ENCODE assay signal across 18 mouse cellular contexts in genomic region chr12:110215311-110215710, GRCm38 (mm10).
DNase-seq lines count a peak whose midpoint lies in the region; ATAC-seq and TF ChIP-seq lines count a peak whose summit lies in the region.
"Had no signal": no experiment of that assay in that cellular context is flagged by ENCODE, and none has a peak within 500 bp of the region (broad histone marks: within the 10 kb centered on the region; RNA-seq: fewer than 3 reads in every experiment).

No protein-coding gene starts in this region.

- H3K27ac ChIP-seq in liver, embryonic 16.5 days (ENCODE audit: low read length) = no peak overlapping the region
- H3K27ac ChIP-seq in liver, embryonic 11.5 days (ENCODE audit: low read depth, low read length) = no peak overlapping the region
- no peak overlapping the region for H3K27ac ChIP-seq in kidney, postnatal 0 days
- H3K27ac ChIP-seq in heart, embryonic 10.5 days = no peak overlapping the region
- H3K27ac ChIP-seq: hindbrain, embryonic 14.5 days; neural tube, embryonic 15.5 days had no signal

- TF ChIP-seq CTCF in kidney, postnatal 0 days (IDR thresholded peaks at IDR 0.05; ENCODE audit: low read depth) = no peak

- H3K27me3 ChIP-seq in liver, embryonic 16.5 days (ENCODE audit: control insufficient read depth, insufficient read depth, low read depth, low read length) = no peaks in the 10 kb centered on the region
- no peaks in the 10 kb centered on the region for H3K27me3 ChIP-seq in liver, embryonic 11.5 days (replicated peaks; ENCODE audit: control insufficient read depth, insufficient read depth, low read length)
- no peaks in the 10 kb centered on the region for H3K27me3 ChIP-seq in kidney, postnatal 0 days (ENCODE audit: insufficient read depth, low read length)
- H3K27me3 ChIP-seq in heart, embryonic 10.5 days (ENCODE audit: insufficient read depth, poor library complexity, severe bottlenecking) = peaks cover 18% of the 10 kb centered on the region; the same call in 1 of the 2 replicates
- H3K27me3 ChIP-seq: neural tube, embryonic 15.5 days; Patski had no signal

- no peak overlapping the region for H3K4me3 ChIP-seq in liver, embryonic 16.5 days (ENCODE audit: low read depth, low read length)
- H3K4me3 ChIP-seq in liver, embryonic 11.5 days (ENCODE audit: low read depth, low read length) = no peak overlapping the region
- H3K4me3 ChIP-seq in kidney, postnatal 0 days (replicated peaks; ENCODE audit: low read depth, low read length) = no peak overlapping the region
- no peak overlapping the region for H3K4me3 ChIP-seq in heart, embryonic 10.5 days
- H3K4me3 ChIP-seq: neural tube, embryonic 15.5 days had no signal

- ATAC-seq in liver, embryonic 16.5 days (ENCODE audit: low read depth) = peak; percentile 37
- no peak for ATAC-seq in liver, embryonic 11.5 days (replicated peaks; ENCODE audit: low FRiP score)
- ATAC-seq in kidney, postnatal 0 days (replicated peaks; ENCODE audit: low FRiP score, low read depth) = peak; percentile 72; the same call in 1 of the 2 replicates
- ATAC-seq: activated CD4-positive, CD25-positive, alpha-beta regulatory T cell, adult 4 months had no signal

- no peak for DNase-seq in liver, embryonic 11.5 days (ENCODE audit: low spot score)
- DNase-seq in NIH3T3 (ENCODE audit: low read depth) = peak; percentile 32
- peak; percentile 80 for DNase-seq in kidney, adult 11 months
- peak; percentile 7 for DNase-seq in kidney, postnatal 0 days (ENCODE audit: low spot score)
- DNase-seq in spleen, postnatal 10 days (ENCODE audit: low spot score in 2 of 2) = no peak
- DNase-seq in cerebellum, postnatal 25 days = no peak
- DNase-seq in heart, embryonic 10.5 days (ENCODE audit: low spot score) = no peak
- DNase-seq: cerebellum, adult 9-11 months; gastrocnemius, postnatal 14 days; heart, postnatal 10 days; lung, postnatal 14 days; right cerebral cortex, postnatal 25 days; thymus, postnatal 36 days had no signal

- H3K9me3 ChIP-seq in liver, embryonic 16.5 days (replicated peaks; ENCODE audit: control insufficient read depth, low read length) = no peaks in the 10 kb centered on the region
- H3K9me3 ChIP-seq in liver, embryonic 11.5 days (ENCODE audit: control insufficient read depth, low read length) = no peaks in the 10 kb centered on the region
- no peaks in the 10 kb centered on the region for H3K9me3 ChIP-seq in kidney, postnatal 0 days (replicated peaks; ENCODE audit: low read length)
- H3K9me3 ChIP-seq in heart, embryonic 10.5 days = no peaks in the 10 kb centered on the region
- H3K9me3 ChIP-seq: neural tube, embryonic 15.5 days had no signal

- no peaks in the 10 kb centered on the region for H3K36me3 ChIP-seq in liver, embryonic 16.5 days (ENCODE audit: control insufficient read depth, insufficient read depth)
- H3K36me3 ChIP-seq in liver, embryonic 11.5 days (ENCODE audit: control insufficient read depth, insufficient read depth, low read length) = no peaks in the 10 kb centered on the region
- no peaks in the 10 kb centered on the region for H3K36me3 ChIP-seq in kidney, postnatal 0 days (ENCODE audit: insufficient read depth, low read length)
- H3K36me3 ChIP-seq in heart, embryonic 10.5 days = no peaks in the 10 kb centered on the region
- H3K36me3 ChIP-seq: neural tube, embryonic 15.5 days had no signal

- peaks cover 6% of the 10 kb centered on the region for H3K4me1 ChIP-seq in liver, embryonic 16.5 days (ENCODE audit: control insufficient read depth, low read depth, low read length)
- no peaks in the 10 kb centered on the region for H3K4me1 ChIP-seq in liver, embryonic 11.5 days (replicated peaks; ENCODE audit: control insufficient read depth, insufficient read depth, low read length)
- H3K4me1 ChIP-seq in kidney, postnatal 0 days (replicated peaks; ENCODE audit: insufficient read depth, low read length) = no peaks in the 10 kb centered on the region
- H3K4me1 ChIP-seq in heart, embryonic 10.5 days = peaks cover 7% of the 10 kb centered on the region; the same call in 1 of the 2 replicates
- H3K4me1 ChIP-seq: neural tube, embryonic 15.5 days had no signal

- H3K9ac ChIP-seq in liver, embryonic 16.5 days (ENCODE audit: low read depth, low read length) = no peak overlapping the region
- no peak overlapping the region for H3K9ac ChIP-seq in liver, embryonic 11.5 days (ENCODE audit: low read depth, low read length)
- no peak overlapping the region for H3K9ac ChIP-seq in kidney, postnatal 0 days (ENCODE audit: low read depth, low read length)
- H3K9ac ChIP-seq: hindbrain, embryonic 14.5 days; neural tube, embryonic 15.5 days had no signal

- WGBS in liver, embryonic 16.5 days (ENCODE audit: insufficient replicate concordance) = 39% methylated on average over 6 of the region's 6 CpGs
- WGBS in liver, embryonic 11.5 days = 56% methylated on average over 6 of the region's 6 CpGs
- 53% methylated on average over 6 of the region's 6 CpGs for WGBS in kidney, postnatal 0 days
- 50% methylated on average over 6 of the region's 6 CpGs for WGBS in heart, embryonic 10.5 days

- no peak overlapping the region for H3K4me2 ChIP-seq in liver, embryonic 16.5 days (ENCODE audit: low read depth, low read length)
- no peak overlapping the region for H3K4me2 ChIP-seq in liver, embryonic 11.5 days
- no peak overlapping the region for H3K4me2 ChIP-seq in kidney, postnatal 0 days (ENCODE audit: low read length)
- H3K4me2 ChIP-seq: hindbrain, embryonic 14.5 days; neural tube, embryonic 15.5 days had no signal

Comparison
In these comparisons a context has a peak if more than half of its experiments do, and no peak if none do; other contexts are left out.
1. DNase-seq: peak in NIH3T3 (single experiment), kidney, adult 11 months (single experiment) and kidney, postnatal 0 days (single experiment); none in liver, embryonic 11.5 days (single experiment), spleen, postnatal 10 days (0 of 2), cerebellum, postnatal 25 days (0 of 2) and heart, embryonic 10.5 days (single experiment).